Mouse (Mus musculus) lung, adult 2 months (tissue): ENCODE results near the gene Ptpn4. TPM values are rescaled to one million over a fixed set of nuclear protein-coding genes. Genes with fewer than 3 reads are reported as not detected.

Experiments used
- DNase-seq: peaks from one replicate; pipeline ENCODE4 v3.0.0; 2022
- H3K4me1 ChIP-seq: fragments of 200-500 bp; 2 replicates; pipeline ENCODE4 v1.6.1; 2011; ENCODE audit warnings: low read length; ENCODE audit not compliant: control insufficient read depth, insufficient read depth
- H3K4me3 ChIP-seq: fragments of 200-500 bp; replicated peaks from 2 replicates; pipeline ENCODE3; 2011; ENCODE audit warnings: low read depth, mild to moderate bottlenecking, control low read depth, low read length; ENCODE audit errors: extremely low read depth
- CTCF ChIP-seq: fragments of 200-500 bp; IDR thresholded peaks from 2 replicates; pipeline ENCODE4 v1.5.1; 2011; ENCODE audit warnings: mild to moderate bottlenecking, low read length, control low read depth; ENCODE audit not compliant: insufficient read depth
- POLR2A ChIP-seq: fragments of 200-500 bp; IDR thresholded peaks from 2 replicates; pipeline ENCODE4 v1.6.1; 2011; ENCODE audit warnings: low read depth, mild to moderate bottlenecking, control low read depth, low read length, borderline replicate concordance; ENCODE audit errors: extremely low read depth
- WGBS: fragments of 180-500 bp; shearing (Covaris S2); methylation state at CpG from one replicate; pipeline ENCODE4 v1.1.7; 2018; 5-methylcytosine and 5-hydroxymethylcytosine counted together
- polyA plus RNA-seq: library from polyadenylated mRNA; depleted of rRNA; stranded (reverse); fragments of >200 nt; gene quantifications from 2 replicates; pipeline ENCODE4 v1.2.3, GENCODE M21; 2012; rRNA removed

Gene Ptpn4
- 3.9 and 4.2 TPM in 2 replicates for polyA plus RNA-seq

DNA sequence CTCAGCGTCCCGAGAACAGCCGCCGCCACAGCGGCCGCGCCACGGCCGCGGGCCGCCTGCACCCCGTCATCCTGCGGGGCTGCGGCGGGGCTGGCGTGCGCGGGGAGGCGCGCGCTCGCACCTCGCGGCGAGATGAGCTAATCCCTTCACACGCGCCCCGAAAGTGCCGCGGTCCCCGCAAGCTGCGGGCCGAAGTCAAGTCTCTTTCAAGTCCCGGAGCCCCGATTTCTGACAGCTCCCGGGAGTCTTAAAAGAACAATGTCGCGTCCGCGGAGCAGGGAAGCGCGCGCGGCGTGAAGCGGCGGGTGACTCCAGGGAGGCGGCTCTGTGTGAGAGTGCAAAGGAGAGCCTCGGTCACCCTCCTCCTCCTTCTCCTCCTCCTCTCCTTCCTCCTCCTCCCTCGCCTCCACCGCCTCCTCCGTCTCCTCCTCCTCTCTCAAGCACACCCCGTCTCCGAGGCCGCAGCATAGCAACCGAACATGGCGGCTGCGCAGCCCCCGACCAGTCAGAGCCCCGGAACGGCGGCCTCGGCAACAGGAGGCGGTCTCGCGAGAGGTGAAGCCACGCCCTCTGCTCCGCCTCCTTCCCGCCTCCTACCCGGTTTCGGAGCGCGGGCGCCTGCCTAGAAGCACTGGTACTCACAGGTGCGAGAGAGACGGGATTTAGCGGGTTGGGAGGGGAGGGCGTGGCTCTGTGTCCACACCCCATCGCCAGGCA, at the start of gene Ptpn4:
TSS of gene Ptpn4 (minus strand) at position 579 of the 717 bp plus-strand sequence.
- TF ChIP-seq CTCF = no peak
- peak; percentile 79; the same call in 1 of the 2 replicates for TF ChIP-seq POLR2A
- under 1% methylated on average over 67 of the region's 79 CpGs for WGBS
- peak; percentile 99 for DNase-seq
- Histone ChIP-seq H3K4me1 (no peaks in the 10 kb centered on the region; the same call in 1 of the 2 replicates), H3K4me3 (peak within 1 kb of the TSS; percentile 69)

GRCm38 (mm10) chr1:119886320-119886719, 48.9 kb upstream of the Ptpn4 start:
- TF ChIP-seq POLR2A = no peak
- TF ChIP-seq CTCF = no peak
- 27% methylated on average over 7 of the region's 7 CpGs for WGBS

DNA sequence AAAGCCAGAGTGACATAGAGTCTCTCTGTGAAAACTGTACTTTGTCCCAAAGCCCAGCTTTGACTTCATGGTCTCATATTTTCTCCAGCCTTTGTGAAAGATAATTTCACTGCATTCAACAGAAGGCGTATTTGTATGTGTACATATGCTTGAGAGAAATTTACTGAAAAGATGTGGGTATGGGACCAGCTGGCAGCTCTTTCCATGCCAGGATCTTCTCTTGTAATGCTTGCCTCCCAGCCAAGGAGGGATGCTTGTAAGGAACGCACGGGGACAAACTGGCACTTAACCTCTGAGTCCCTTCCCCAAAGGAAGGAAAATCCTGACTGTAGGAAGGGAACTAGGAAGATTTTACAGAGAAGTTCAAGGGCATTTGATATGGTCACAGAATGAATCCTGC, 46.9 kb upstream of the Ptpn4 start:
- 72% methylated on average over 3 of the region's 3 CpGs for WGBS
- TF ChIP-seq POLR2A = no peak
- TF ChIP-seq CTCF = no peak
- H3K4me1 ChIP-seq = no peaks in the 10 kb centered on the region; the same call in 1 of the 2 replicates
- DNase-seq = no peak
- H3K4me3 ChIP-seq = no peak overlapping the region

More at GRCm38 (mm10) chr1:119886320-119886719, 48.9 kb upstream of the Ptpn4 start:
- Histone ChIP-seq H3K4me1 (no peaks in the 10 kb centered on the region), H3K4me3 (no peak overlapping the region)
- DNase-seq = no peak

DNA sequence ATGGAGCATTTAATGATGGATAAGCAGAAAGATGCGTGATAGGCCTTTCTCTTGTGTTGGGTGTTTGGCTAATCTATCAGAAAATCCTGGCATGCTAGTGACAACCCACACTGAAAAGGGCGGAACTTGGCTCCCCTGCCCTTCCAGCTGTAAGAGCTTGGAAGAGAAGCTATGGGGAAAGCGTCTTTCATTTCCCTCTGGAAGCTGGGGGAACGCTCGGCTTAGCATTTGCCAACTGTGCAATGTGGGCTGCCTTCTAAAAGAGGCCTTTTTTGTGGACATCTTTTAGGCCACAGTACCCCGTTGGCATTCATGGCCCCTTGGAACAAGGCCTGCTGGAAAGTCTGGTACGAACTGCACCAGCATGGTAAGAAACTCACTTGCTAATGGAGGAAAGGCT, 41.5 kb upstream of the Ptpn4 start:
- 59% methylated on average over 7 of the region's 7 CpGs for WGBS
- Histone ChIP-seq H3K4me3 (no peak overlapping the region), H3K4me1 (peaks cover 2% of the 10 kb centered on the region; the same call in 1 of the 2 replicates)
- DNase-seq = no peak
- no peak for TF ChIP-seq POLR2A
- TF ChIP-seq CTCF = no peak

DNA sequence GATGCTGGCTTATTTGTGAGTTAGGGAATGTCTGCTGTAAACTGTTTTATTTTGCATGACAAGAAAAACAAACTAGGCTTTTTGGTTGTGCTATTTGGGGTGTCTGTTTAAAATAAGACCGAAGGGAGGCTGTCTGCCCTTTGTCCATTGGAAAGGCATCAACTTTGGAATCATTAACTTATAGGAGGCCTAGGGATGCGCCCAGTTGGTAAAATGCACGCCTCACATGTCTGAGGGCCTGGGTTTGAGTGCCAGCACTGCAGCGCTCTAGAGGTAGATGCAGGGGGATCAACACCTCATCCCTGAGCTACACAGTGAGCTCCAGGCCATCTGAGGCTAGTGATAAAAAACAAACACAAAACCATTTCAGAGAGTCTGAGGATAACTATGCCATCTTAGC, 40.1 kb upstream of the Ptpn4 start:
- 74% methylated on average over 4 of the region's 4 CpGs for WGBS
- peaks cover 2% of the 10 kb centered on the region; the same call in 1 of the 2 replicates for H3K4me1 ChIP-seq
- no peak for DNase-seq
- TF ChIP-seq CTCF (no peak), POLR2A (no peak)
- no peak overlapping the region for H3K4me3 ChIP-seq

- WGBS = 56% methylated on average over 13 of the region's 13 CpGs
- TF ChIP-seq POLR2A (no peak), CTCF (no peak)
- Histone ChIP-seq H3K4me1 (no peaks in the 10 kb centered on the region), H3K4me3 (no peak overlapping the region)
- no peak for DNase-seq
Measured at GRCm38 (mm10) chr1:119868395-119869161, 31.2 kb upstream of the Ptpn4 start.

DNA sequence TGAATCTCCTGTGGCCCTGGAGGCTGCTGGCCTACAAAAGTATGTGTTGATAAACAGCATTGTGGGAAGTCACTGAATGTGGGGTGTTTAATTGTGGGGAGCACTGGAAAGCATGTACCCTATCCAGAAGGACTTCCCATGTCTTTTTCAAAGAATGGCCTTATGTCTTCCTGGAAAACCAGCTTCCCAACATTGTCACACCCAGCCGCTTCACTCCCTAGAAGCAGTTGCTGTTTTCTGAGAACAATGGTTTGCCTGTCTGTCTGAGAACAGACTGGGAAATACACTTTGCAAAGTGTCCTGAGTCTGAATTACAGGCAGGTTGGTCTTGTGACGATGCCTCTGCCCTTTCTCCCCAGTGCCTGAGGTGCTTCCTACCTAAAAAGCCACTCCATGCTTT, 29.9 kb upstream of the Ptpn4 start:
- TF ChIP-seq CTCF (no peak), POLR2A (no peak)
- DNase-seq = no peak
- 49% methylated on average over 2 of the region's 2 CpGs for WGBS

DNA sequence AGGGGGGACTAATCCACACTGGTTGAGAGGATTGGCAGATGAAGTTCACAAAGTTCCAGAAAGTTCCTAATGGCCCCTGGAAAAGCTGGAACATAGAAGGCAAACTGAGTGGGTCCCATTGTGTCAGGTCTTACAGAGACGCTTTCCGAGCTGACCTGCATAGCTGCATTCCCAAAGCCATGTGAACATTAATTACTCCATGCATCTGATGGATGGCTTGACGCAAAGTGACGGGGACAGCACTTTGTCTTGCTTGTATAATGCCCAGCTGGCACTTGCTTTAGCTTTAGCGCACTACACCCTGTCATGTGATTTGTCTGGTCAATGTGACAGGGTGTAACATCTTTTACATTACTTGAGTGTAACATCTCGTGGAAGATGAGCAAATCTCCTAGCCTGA, 27.9 kb upstream of the Ptpn4 start:
- TF ChIP-seq POLR2A (no peak), CTCF (no peak)
- Histone ChIP-seq H3K4me3 (no peak overlapping the region), H3K4me1 (no peaks in the 10 kb centered on the region)
- DNase-seq = no peak
- WGBS = 85% methylated on average over 6 of the region's 6 CpGs

More for the DNA sequence above, 29.9 kb upstream of the Ptpn4 start:
- H3K4me3 ChIP-seq = no peak overlapping the region
- no peaks in the 10 kb centered on the region for H3K4me1 ChIP-seq

DNA sequence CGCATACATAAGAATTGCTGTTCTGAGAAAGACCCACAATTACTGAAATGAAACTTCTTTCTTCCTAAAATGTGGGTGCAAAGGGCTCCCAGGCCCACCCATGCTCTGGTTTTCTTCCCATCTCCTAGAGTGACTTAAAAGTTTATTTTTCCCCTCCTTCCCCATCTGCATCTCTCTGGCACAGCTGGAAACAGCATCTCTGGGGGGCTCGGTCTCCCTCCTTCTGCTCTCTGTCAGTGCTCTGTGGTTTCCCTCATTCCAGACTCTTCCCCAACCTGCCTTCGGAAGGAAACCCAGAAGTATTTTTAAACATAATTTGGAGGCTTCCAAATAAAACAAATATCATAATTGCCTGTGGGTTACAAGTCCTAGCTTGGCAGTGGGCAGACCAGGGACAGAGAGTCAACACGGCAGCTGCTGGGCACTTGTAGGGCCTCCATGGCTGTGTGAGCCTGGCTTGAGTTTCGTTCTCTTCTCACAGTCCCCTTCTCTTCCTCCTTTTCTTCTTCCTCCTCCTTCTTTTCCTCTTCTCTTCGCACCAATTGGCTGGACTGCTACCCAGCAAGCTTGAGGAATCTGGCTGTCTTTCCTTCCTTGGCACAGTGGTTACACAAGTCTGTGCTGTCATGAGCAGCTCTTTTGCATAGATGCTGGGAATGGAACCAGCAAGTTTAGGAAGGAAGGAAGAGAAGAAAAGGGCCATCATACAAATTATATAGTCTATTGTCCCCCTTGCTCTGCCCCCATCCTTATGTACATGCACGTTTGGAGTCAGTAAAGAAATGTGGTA, 26.3 kb upstream of the Ptpn4 start:
- DNase-seq = no peak

DNA sequence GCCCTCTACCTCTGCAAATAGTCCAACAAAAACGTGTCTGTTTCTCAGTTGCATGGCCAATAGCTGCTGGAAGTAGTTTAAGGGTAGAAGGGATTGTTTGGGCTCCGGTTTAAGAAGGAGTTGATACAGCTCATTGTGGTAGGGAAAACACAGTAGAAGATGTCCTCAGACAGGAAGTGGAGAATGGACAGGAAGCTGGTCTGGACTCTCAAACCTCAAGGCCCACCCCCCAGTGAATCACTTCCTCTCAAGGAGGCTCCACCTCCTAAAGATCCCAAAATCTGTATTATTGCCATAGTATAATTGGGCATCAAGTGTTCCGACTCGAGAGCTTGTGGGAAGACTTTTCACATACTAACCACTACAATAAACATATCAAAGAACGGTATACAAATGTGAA, 22.2 kb upstream of the Ptpn4 start:
- WGBS = 73% methylated on average over 5 of the region's 5 CpGs
- no peak for TF ChIP-seq CTCF
- TF ChIP-seq POLR2A = no peak
- no peak overlapping the region for H3K4me3 ChIP-seq
- no peaks in the 10 kb centered on the region for H3K4me1 ChIP-seq
- no peak for DNase-seq

More for the DNA sequence above, 26.3 kb upstream of the Ptpn4 start:
- Histone ChIP-seq H3K4me3 (no peak overlapping the region), H3K4me1 (no peaks in the 10 kb centered on the region)
- 59% methylated on average over 7 of the region's 7 CpGs for WGBS
- TF ChIP-seq CTCF (no peak), POLR2A (no peak)
